Mouse (Mus musculus) neutrophil, adult 5-6 weeks (primary cell): ENCODE data around the gene Phf2. TPM values are rescaled to one million over a fixed set of nuclear protein-coding genes. Genes with fewer than 3 reads are reported as not detected.

Source experiments
- ATAC-seq: fragments of 151-379, 151-347 bp; 2 replicates; pipeline ENCODE4 v1.8.0; 2017; ENCODE audit warnings: mild to moderate bottlenecking, moderate TSS enrichment; ENCODE audit not compliant: insufficient number of reproducible peaks, poor library complexity, low FRiP score, severe bottlenecking; ENCODE audit errors: extremely low read depth
- total RNA-seq: library from RNA; stranded (forward); fragments of 200-1000 nt; gene quantifications from 2 replicates; pipeline ENCODE4 v1.2.3, GENCODE M21; 2017

The Phf2 gene
- total RNA-seq, result 15.7 and 19.0 TPM in 2 replicates

DNA sequence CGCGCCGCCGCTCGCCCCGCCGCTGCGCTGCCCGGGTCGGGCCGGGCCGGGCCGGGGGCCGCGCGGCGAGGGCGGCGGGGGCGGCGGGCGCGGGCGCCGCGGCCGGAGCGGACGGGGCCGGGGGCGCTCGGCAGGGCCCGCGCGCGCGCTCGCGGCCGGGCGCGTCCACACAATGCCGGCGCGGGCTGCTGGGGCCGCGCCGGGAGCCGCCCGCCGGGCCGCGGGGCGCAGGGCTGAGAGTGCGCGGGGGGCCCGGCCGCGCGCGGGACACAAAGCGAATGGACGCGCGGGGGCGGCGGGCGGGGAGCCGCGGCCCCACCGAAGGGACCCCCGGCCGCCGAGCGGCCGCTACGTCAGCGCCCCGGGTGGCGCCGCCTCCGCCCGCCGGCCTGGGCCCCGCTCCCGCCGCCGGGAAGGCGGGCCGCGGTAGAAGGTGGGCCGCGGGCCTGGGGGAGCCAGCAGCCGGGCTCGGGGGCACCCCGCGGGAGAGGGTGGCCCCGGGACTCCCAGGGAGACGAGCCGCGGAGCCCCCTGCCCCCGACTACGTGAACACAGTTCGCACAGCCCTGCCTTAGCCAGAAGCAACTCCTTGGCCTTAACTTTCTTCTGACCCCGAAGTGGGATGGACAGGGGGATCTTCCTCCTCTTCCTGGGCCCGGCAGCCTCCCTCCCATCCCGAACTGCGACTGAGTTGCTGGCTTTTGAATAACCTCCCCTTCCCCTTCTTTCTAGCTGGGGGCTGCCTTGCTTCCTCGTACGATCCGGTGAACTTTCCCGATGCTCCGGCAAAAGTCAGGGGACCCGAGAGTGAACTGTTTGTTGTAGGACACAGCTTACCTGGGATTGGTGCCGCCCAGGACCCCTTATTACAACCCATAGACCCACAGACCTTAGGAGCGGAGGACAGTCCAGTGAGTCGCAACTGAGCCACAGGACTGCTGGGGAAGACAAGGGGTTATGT lies at the start of gene Phf2:
Gene Phf2, minus strand, starts transcription at position 349 of the 961 bp plus-strand sequence.
- no peak for ATAC-seq

DNA sequence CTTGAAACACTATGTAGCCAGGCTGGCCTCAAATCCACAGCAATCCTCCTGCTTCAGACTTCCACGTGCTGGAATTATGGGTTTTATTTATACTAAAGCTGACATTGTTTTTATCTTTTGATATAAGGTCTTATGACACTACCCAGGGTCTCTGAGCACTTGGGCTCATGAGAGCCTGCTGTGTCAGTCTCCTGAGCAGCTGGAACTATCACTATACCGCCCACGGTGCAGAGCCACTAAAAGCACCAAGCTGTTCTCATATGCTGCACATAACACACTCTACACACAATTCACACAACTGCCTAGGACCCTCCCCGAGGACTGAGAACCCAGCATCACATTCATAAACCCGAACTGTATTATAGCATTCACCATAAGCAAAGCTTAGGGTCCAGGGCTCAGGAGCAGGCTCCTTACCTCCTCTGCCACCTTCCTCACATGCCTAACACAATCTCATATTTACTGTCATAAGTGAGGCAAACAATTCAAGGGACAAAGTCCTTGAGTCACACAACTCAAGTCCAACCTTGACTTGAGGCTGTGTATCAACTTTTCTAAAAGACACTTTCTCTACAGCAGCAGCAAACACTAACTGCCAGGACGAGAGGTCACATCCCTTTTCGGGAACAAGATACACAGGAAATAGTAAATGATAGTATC lies 49.0 kb upstream of the Phf2 start:
- no peak for ATAC-seq

- no peak for ATAC-seq
These were observed 46.2 kb upstream of the Phf2 start for GRCm38 (mm10) chr13:48917113-48917599.

- ATAC-seq, result no peak
These were observed 42.8 kb upstream of the Phf2 start for GRCm38 (mm10) chr13:48913680-48914079.

- no peak for ATAC-seq
These were observed 42.2 kb upstream of the Phf2 start for GRCm38 (mm10) chr13:48913141-48913540.

GRCm38 (mm10) chr13:48911426-48911825 lies 40.5 kb upstream of the Phf2 start:
- ATAC-seq, result no peak

- ATAC-seq, result no peak
These were observed 34.5 kb upstream of the Phf2 start for GRCm38 (mm10) chr13:48905458-48905857.

DNA sequence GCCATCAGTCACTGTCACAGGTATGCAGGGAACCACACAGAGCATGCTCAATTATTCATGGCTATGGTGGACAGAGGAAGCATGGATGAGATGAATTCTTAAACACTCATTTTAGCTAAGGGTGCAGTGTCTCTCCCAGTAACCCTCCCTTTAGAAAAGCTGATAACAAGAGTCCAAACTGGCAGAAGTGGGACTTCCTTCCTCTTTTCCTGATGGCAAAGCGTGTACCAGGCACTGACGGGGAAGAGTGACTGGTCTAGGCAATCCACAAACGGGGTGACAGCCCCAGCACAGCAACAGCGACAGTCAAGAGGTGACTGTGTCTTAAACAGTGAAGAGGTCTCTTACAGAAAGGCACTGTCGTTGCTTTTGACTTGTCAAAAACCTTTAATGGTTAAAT lies 24.5 kb upstream of the Phf2 start:
- ATAC-seq, result no peak

GRCm38 (mm10) chr13:48890260-48890960 lies 19.5 kb upstream of the Phf2 start:
- no peak for ATAC-seq

GRCm38 (mm10) chr13:48878534-48878933 lies 7.6 kb upstream of the Phf2 start:
- peak; percentile 93 for ATAC-seq

- ATAC-seq, result no peak
These were observed 6.9 kb upstream of the Phf2 start for GRCm38 (mm10) chr13:48877805-48878204.

GRCm38 (mm10) chr13:48872726-48873125 lies 1.8 kb upstream of the Phf2 start:
- ATAC-seq, result no peak

DNA sequence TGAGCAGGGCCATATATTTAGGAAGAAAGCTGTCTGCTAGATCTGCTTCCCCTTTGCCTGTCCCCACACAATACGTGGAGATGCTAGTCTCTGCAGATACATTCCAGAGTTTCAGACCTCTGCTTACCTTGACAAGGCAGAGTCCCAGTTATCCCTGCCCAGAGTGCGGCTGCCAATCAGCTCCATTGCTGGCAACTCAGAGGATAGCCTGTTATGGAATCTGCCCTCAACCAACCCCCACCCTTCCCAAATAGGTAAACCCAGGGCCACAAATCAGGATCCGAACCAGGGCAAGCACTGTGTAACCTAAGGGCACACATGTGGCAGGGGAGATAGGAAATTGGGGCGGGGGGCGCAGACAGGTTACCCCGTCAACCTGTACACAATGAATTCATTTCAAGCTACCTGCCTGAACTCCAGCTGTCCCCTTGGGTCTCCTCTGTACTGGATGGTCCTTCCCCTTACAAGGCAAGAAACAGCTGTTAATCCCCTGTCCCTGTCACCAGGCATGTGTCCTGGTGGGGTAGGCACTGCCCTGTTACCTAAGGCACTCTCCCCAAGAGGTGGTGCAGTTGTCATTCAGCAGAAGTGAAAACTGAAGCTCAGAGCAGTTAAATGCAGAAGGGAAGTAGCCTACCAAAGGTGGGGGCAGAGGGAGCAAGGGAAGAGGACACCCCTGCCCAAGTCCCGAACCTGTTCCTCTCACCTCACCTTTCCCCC lies 1.1 kb upstream of the Phf2 start:
- ATAC-seq, result peak; percentile 48; the same call in 1 of the 2 replicates

- peak; percentile 42 for ATAC-seq
These were observed 759 bp downstream of the Phf2 start for GRCm38 (mm10) chr13:48869950-48870770.

DNA sequence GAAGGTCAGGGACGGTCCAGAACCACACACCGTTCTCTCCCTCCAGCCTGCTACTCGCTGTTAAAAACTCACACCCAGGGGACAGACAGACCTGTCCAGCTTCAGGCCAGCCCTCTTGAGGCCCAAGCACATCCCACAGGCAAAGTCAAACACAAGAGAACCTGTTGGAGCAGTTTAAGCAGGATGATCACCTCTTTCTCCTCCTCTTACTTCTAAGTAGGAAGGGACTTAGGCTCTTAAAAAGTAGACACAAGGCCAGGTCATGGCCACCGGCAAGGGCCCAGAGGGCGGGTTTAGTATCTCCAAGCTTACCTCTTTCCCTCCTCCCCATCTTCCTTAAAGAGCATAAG lies 1.3 kb downstream of the Phf2 start:
- no peak for ATAC-seq

GRCm38 (mm10) chr13:48869088-48869487 lies 1.8 kb downstream of the Phf2 start:
- ATAC-seq, result no peak

- no peak for ATAC-seq
These were observed 6.1 kb downstream of the Phf2 start for GRCm38 (mm10) chr13:48864673-48865356.
